Mouse (Mus musculus): ENCODE measurements around the gene Klk1b22. TPM values are rescaled to one million over a fixed set of nuclear protein-coding genes. Genes with fewer than 3 reads are reported as not detected.
"Not testable (repeated sequence)": the region's sequence is repeated elsewhere in the genome, so short reads cannot be mapped to it uniquely, and the experiment has no call there.

Gene Klk1b22
- not detected in 2 replicates for polyA plus RNA-seq (2014; fragmentation: Nextera tagmentation; extraction: Ambion mirVana)

DNA sequence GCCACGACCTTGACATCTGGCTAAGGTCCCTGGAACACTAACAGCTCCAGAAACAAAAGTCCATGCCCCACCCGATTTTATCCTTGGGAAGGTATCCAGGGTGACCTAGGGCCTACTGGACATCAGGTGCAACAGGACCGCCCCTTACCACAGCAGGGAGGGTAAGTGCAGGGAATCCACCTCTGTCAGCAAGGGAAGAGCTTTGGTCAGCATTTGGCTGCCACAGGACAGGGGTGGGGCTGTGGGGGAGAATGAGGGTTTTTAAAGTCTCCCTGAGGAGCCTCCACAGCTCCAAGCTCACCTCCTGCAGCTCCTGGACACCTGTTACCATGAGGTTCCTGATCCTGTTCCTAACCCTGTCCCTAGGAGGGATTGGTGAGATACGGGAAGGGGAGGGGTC, at the start of gene Klk1b22:
TSS of gene Klk1b22 (plus strand) at position 301 of the 400 bp plus-strand sequence.
- ATAC-seq (ENCODE audit: low FRiP score) (no peak), DNase-seq (ENCODE audit: low spot score) (no peak)
- Histone ChIP-seq H3K9me3 (ENCODE audit: control insufficient read depth, low read length) (no peaks in the 10 kb centered on the region), H3K36me3 (ENCODE audit: control insufficient read depth, insufficient read depth, low read length) (no peaks in the 10 kb centered on the region), H3K27ac (ENCODE audit: low read depth, low read length) (no peak within 1 kb of the TSS), H3K4me1 (replicated peaks; ENCODE audit: control insufficient read depth, insufficient read depth, low read length) (no peaks in the 10 kb centered on the region), H3K9ac (ENCODE audit: low read depth, low read length) (no peak within 1 kb of the TSS), H3K27me3 (ENCODE audit: control insufficient read depth, insufficient read depth, low read length) (no peaks in the 10 kb centered on the region), H3K4me2 (replicated peaks; ENCODE audit: low read depth, low read length) (no peak within 1 kb of the TSS), H3K4me3 (ENCODE audit: low read depth, low read length) (no peak within 1 kb of the TSS)
- 63% methylated on average over 4 of the region's 4 CpGs for WGBS

DNA sequence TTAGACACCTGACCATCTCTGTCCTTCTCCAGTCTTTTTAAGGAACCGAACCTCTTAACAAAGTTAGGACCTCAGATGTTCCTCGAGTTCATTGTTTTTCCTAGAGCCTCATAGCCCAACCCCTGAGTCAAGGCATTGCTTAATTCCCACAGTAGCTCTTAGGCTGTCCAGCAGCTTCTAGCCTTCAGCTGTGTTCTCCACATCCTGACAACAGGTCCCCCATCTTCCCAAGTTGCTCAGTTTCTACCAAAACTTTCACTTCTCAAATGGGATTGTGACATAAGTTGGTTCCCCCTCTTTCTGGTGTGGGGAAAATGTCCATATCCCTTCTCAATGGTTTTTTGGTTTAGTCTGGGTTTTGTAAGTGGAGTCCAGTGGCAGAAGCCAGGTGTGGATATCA, 40.4 kb upstream of the Klk1b22 start:
- DNase-seq (ENCODE audit: low spot score) (no peak), ATAC-seq (ENCODE audit: low FRiP score) (no peak)
- H3K27me3 ChIP-seq (ENCODE audit: control insufficient read depth, insufficient read depth, low read length) = no peaks in the 10 kb centered on the region
- H3K36me3 ChIP-seq (ENCODE audit: control insufficient read depth, insufficient read depth, low read length) = no peaks in the 10 kb centered on the region
- H3K4me1 ChIP-seq (replicated peaks; ENCODE audit: control insufficient read depth, insufficient read depth, low read length) = no peaks in the 10 kb centered on the region
- H3K4me3 ChIP-seq (ENCODE audit: low read depth, low read length) = no peak overlapping the region
- WGBS = 82% methylated on average over 2 of the region's 2 CpGs
- no peak overlapping the region for H3K27ac ChIP-seq (ENCODE audit: low read depth, low read length)
- H3K4me2 ChIP-seq (replicated peaks; ENCODE audit: low read depth, low read length) = no peak overlapping the region
- H3K9me3 ChIP-seq (ENCODE audit: control insufficient read depth, low read length) = no peaks in the 10 kb centered on the region
- no peak overlapping the region for H3K9ac ChIP-seq (ENCODE audit: low read depth, low read length)

DNA sequence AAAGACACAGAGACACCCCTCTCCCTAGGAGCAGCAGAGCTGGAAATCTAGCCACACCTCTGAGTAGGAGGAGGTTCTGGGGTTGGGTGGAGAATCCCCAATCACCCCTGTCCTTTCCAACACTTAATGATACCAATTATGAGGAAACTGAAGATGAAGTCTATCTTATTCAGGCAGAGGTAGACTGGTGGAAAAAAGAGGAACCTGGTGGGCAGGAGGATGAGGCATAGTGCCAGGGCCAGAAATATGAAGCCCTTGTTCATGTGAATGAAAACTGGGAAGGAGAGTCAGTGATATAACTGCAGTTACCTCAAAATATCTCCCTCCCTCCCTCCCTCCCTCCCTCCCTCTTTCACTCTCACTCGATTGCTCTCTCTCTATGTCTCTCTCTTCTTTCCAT, 34.8 kb upstream of the Klk1b22 start:
- Histone ChIP-seq H3K4me1 (replicated peaks; ENCODE audit: control insufficient read depth, insufficient read depth, low read length) (no peaks in the 10 kb centered on the region), H3K27ac (ENCODE audit: low read depth, low read length) (no peak overlapping the region), H3K9me3 (ENCODE audit: control insufficient read depth, low read length) (no peaks in the 10 kb centered on the region), H3K4me2 (replicated peaks; ENCODE audit: low read depth, low read length) (no peak overlapping the region), H3K4me3 (ENCODE audit: low read depth, low read length) (no peak overlapping the region), H3K9ac (ENCODE audit: low read depth, low read length) (no peak overlapping the region), H3K27me3 (ENCODE audit: control insufficient read depth, insufficient read depth, low read length) (no peaks in the 10 kb centered on the region), H3K36me3 (ENCODE audit: control insufficient read depth, insufficient read depth, low read length) (no peaks in the 10 kb centered on the region)
- no CpG with 5 or more reads among the region's 1 CpGs for WGBS
- DNase-seq (ENCODE audit: low spot score) (no peak), ATAC-seq (ENCODE audit: low FRiP score) (no peak)

DNA sequence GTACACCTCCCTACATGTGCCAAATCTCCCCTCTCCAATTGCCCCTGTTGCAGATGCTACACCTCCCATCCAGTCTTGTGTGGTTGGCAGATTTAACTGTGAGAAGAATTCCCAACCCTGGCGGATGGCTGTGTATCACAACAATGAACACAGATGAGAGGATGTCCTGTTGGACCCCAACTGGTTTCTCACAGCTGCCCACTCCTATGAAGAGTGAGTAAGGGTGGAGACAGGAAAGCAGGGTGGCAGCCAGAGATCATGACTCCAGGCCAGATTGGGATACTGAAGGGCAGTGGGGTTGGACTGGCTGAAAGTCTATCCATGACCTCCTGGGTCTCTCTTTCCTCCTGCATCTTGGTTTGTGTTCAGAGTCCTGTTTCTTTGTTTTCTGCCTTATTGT, 16.4 kb upstream of the Klk1b22 start:
- no peak for DNase-seq (ENCODE audit: low spot score)
- WGBS = 90% methylated on average over 1 of the region's 1 CpGs
- no peaks in the 10 kb centered on the region for H3K4me1 ChIP-seq (replicated peaks; ENCODE audit: control insufficient read depth, insufficient read depth, low read length)

DNA sequence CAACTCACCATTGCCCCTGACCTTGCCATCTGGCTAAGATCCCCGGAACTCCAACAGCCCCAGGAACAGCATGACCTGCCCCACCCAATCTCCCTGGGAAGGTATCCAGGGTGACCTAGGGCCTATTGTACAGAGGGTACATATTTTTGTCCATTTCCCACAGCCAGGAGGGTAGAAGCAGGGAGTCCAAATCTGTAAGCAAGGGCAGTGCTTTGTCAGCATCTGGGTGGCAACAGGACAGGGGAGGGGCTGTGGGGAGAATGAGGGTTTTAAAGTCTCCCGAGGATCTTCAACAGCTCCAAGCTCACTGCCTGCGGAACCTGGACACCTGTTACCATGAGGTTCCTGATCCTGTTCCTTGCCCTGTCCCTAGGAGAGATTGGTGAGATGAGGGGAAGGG, 10.4 kb upstream of the Klk1b22 start, which contains the start of gene Klk1b21:
TSS of gene Klk1b21 (plus strand) at position 301 of the 400 bp plus-strand sequence.
- ATAC-seq (ENCODE audit: low FRiP score); H3K36me3 ChIP-seq (ENCODE audit: control insufficient read depth, insufficient read depth, low read length): not testable (repeated sequence)

More for the DNA sequence above, 16.4 kb upstream of the Klk1b22 start:
- Histone ChIP-seq H3K36me3 (ENCODE audit: control insufficient read depth, insufficient read depth, low read length) (no peaks in the 10 kb centered on the region), H3K27ac (ENCODE audit: low read depth, low read length) (no peak overlapping the region), H3K9ac (ENCODE audit: low read depth, low read length) (no peak overlapping the region), H3K27me3 (ENCODE audit: control insufficient read depth, insufficient read depth, low read length) (no peaks in the 10 kb centered on the region), H3K4me3 (ENCODE audit: low read depth, low read length) (no peak overlapping the region), H3K4me2 (replicated peaks; ENCODE audit: low read depth, low read length) (no peak overlapping the region), H3K9me3 (ENCODE audit: control insufficient read depth, low read length) (no peaks in the 10 kb centered on the region)
- no peak for ATAC-seq (ENCODE audit: low FRiP score)

DNA sequence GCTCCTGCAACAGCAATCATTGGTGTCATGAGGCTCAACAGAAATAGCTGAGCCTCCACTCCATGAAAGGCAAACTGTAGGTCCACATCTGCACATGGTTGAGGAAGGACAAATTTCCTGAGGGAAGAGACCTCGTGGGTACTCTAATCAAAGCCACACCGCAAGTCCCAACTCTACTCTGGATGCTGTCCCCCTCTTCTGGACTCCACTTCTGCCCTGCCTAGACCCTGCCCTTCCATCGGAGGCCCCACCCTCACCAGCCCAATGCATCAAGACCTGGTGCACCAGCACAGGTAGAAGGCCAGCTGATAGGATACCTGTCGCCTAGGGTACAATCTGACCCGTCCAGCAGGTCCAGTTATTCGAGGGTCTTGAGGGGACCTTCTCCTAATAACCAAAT, 11.0 kb downstream of the Klk1b22 start:
- no peak overlapping the region for H3K27ac ChIP-seq (ENCODE audit: low read depth, low read length)
- H3K36me3 ChIP-seq (ENCODE audit: control insufficient read depth, insufficient read depth, low read length) = no peaks in the 10 kb centered on the region
- H3K4me2 ChIP-seq (replicated peaks; ENCODE audit: low read depth, low read length) = no peak overlapping the region
- no peak overlapping the region for H3K9ac ChIP-seq (ENCODE audit: low read depth, low read length)
- DNase-seq (ENCODE audit: low spot score) (no peak), ATAC-seq (ENCODE audit: low FRiP score) (no peak)
- no peak overlapping the region for H3K4me3 ChIP-seq (ENCODE audit: low read depth, low read length)
- WGBS = 90% methylated on average over 6 of the region's 6 CpGs
- no peaks in the 10 kb centered on the region for H3K27me3 ChIP-seq (ENCODE audit: control insufficient read depth, insufficient read depth, low read length)
- H3K9me3 ChIP-seq (ENCODE audit: control insufficient read depth, low read length) = no peaks in the 10 kb centered on the region
- no peaks in the 10 kb centered on the region for H3K4me1 ChIP-seq (replicated peaks; ENCODE audit: control insufficient read depth, insufficient read depth, low read length)

More for the DNA sequence above, 10.4 kb upstream of the Klk1b22 start, which contains the start of gene Klk1b21:
- 87% methylated on average over 3 of the region's 3 CpGs for WGBS
- not testable (repeated sequence) for H3K4me3 ChIP-seq (ENCODE audit: low read depth, low read length); H3K27ac ChIP-seq (ENCODE audit: low read depth, low read length); DNase-seq (ENCODE audit: low spot score); H3K4me1 ChIP-seq (replicated peaks; ENCODE audit: control insufficient read depth, insufficient read depth, low read length); H3K4me2 ChIP-seq (replicated peaks; ENCODE audit: low read depth, low read length); H3K9me3 ChIP-seq (ENCODE audit: control insufficient read depth, low read length); H3K27me3 ChIP-seq (ENCODE audit: control insufficient read depth, insufficient read depth, low read length); H3K9ac ChIP-seq (ENCODE audit: low read depth, low read length)

DNA sequence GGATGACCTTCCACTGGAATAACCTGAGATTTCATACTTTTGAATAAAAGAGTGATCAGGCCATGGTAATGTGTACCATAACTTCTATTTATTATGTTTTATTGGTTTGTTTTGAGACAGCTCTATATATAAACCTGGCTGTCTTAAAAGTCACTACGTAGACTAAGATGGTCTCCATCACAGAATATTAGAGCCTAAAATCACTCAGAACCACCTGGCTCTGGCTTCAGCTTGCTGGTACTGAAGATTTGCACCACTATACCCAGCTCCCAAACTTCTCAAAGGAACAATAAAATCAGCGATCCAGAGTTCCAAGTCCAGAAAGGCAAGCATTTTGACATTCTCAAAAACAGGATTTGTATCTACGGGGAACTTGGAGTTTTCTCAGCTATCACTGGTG, 24.0 kb downstream of the Klk1b22 start, which contains the start of gene Klk1b16:
TSS of gene Klk1b16 (plus strand) at position 301 of the 400 bp plus-strand sequence.
- no peak within 1 kb of the TSS for H3K4me2 ChIP-seq (replicated peaks; ENCODE audit: low read depth, low read length)
- DNase-seq (ENCODE audit: low spot score) (no peak), ATAC-seq (ENCODE audit: low FRiP score) (no peak)
- WGBS = 87% methylated on average over 3 of the region's 3 CpGs
- no peak within 1 kb of the TSS for H3K9ac ChIP-seq (ENCODE audit: low read depth, low read length)
- H3K27ac ChIP-seq (ENCODE audit: low read depth, low read length) = no peak within 1 kb of the TSS
- H3K4me3 ChIP-seq (ENCODE audit: low read depth, low read length) = no peak within 1 kb of the TSS
- H3K4me1 ChIP-seq (replicated peaks; ENCODE audit: control insufficient read depth, insufficient read depth, low read length) = no peaks in the 10 kb centered on the region
- H3K27me3 ChIP-seq (ENCODE audit: control insufficient read depth, insufficient read depth, low read length) = no peaks in the 10 kb centered on the region
- H3K36me3 ChIP-seq (ENCODE audit: control insufficient read depth, insufficient read depth, low read length) = no peaks in the 10 kb centered on the region
- H3K9me3 ChIP-seq (ENCODE audit: control insufficient read depth, low read length) = no peaks in the 10 kb centered on the region

Other genes starting within 250 kb of the Klk1b22 start
- 0.20 TPM in 1 of 2 replicates, not detected in the other for gene Klk4, start 231.5 kb upstream of the Klk1b22 start, polyA plus RNA-seq (2014; fragmentation: Nextera tagmentation; extraction: Ambion mirVana)
- not detected in 2 replicates for gene Klk15, start 178.9 kb upstream of the Klk1b22 start, polyA plus RNA-seq (2014; fragmentation: Nextera tagmentation; extraction: Ambion mirVana)
- not detected in 2 replicates for gene Klk1b8, start 162.0 kb upstream of the Klk1b22 start, polyA plus RNA-seq (2014; fragmentation: Nextera tagmentation; extraction: Ambion mirVana)
- not detected in 2 replicates for gene Klk1b1, start 145.9 kb upstream of the Klk1b22 start, polyA plus RNA-seq (2014; fragmentation: Nextera tagmentation; extraction: Ambion mirVana)
- not detected in 2 replicates for gene Klk1b9, start 136.6 kb upstream of the Klk1b22 start, polyA plus RNA-seq (2014; fragmentation: Nextera tagmentation; extraction: Ambion mirVana)
- not detected in 2 replicates for gene Klk1b11, start 116.8 kb upstream of the Klk1b22 start, polyA plus RNA-seq (2014; fragmentation: Nextera tagmentation; extraction: Ambion mirVana)
- gene Klk1b26, start 100.5 kb upstream of the Klk1b22 start, polyA plus RNA-seq (2014; fragmentation: Nextera tagmentation; extraction: Ambion mirVana) = not detected in 2 replicates
- not detected in 2 replicates for gene Klk1b27, start 60.4 kb upstream of the Klk1b22 start, polyA plus RNA-seq (2014; fragmentation: Nextera tagmentation; extraction: Ambion mirVana)
- gene Klk1b21, start 10.3 kb upstream of the Klk1b22 start, polyA plus RNA-seq (2014; fragmentation: Nextera tagmentation; extraction: Ambion mirVana) = not detected in 2 replicates
- not detected in 2 replicates for gene Klk1b16, start 24.1 kb downstream of the Klk1b22 start, polyA plus RNA-seq (2014; fragmentation: Nextera tagmentation; extraction: Ambion mirVana)
- 0.32 TPM in 1 of 2 replicates, not detected in the other for gene Klk1b24, start 75.6 kb downstream of the Klk1b22 start, polyA plus RNA-seq (2014; fragmentation: Nextera tagmentation; extraction: Ambion mirVana)
- not detected in 2 replicates for gene Klk1b3, start 85.5 kb downstream of the Klk1b22 start, polyA plus RNA-seq (2014; fragmentation: Nextera tagmentation; extraction: Ambion mirVana)
- gene Klk1b4, start 94.8 kb downstream of the Klk1b22 start, polyA plus RNA-seq (2014; fragmentation: Nextera tagmentation; extraction: Ambion mirVana) = not detected in 2 replicates
- not detected in 2 replicates for gene Klk1b5, start 103.3 kb downstream of the Klk1b22 start, polyA plus RNA-seq (2014; fragmentation: Nextera tagmentation; extraction: Ambion mirVana)
- not detected in 2 replicates for gene Klk1, start 112.7 kb downstream of the Klk1b22 start, polyA plus RNA-seq (2014; fragmentation: Nextera tagmentation; extraction: Ambion mirVana)
- gene Gm36864, start 123.5 kb downstream of the Klk1b22 start, polyA plus RNA-seq (2014; fragmentation: Nextera tagmentation; extraction: Ambion mirVana) = not detected in 2 replicates
- gene 1700028J19Rik, start 134.0 kb downstream of the Klk1b22 start, polyA plus RNA-seq (2014; fragmentation: Nextera tagmentation; extraction: Ambion mirVana) = 0.81 and 1.4 TPM in 2 replicates
- 97.1 and 113 TPM in 2 replicates for gene 2410002F23Rik, start 134.0 kb downstream of the Klk1b22 start, polyA plus RNA-seq (2014; fragmentation: Nextera tagmentation; extraction: Ambion mirVana)
- not detected in 2 replicates for gene Acp4, start 144.7 kb downstream of the Klk1b22 start, polyA plus RNA-seq (2014; fragmentation: Nextera tagmentation; extraction: Ambion mirVana)
- gene Gm15517, start 148.8 kb downstream of the Klk1b22 start, polyA plus RNA-seq (2014; fragmentation: Nextera tagmentation; extraction: Ambion mirVana) = not detected in 2 replicates
- gene Clec11a, start 194.2 kb downstream of the Klk1b22 start, polyA plus RNA-seq (2014; fragmentation: Nextera tagmentation; extraction: Ambion mirVana) = 2.7 TPM in 2 replicates
- 5.1 and 6.9 TPM in 2 replicates for gene Shank1, start 197.6 kb downstream of the Klk1b22 start, polyA plus RNA-seq (2014; fragmentation: Nextera tagmentation; extraction: Ambion mirVana)

All from hindbrain, embryonic 11.5 days (tissue).